Comparison of ENCODE assay signal across 13 mouse cellular contexts in the genomic region with DNA sequence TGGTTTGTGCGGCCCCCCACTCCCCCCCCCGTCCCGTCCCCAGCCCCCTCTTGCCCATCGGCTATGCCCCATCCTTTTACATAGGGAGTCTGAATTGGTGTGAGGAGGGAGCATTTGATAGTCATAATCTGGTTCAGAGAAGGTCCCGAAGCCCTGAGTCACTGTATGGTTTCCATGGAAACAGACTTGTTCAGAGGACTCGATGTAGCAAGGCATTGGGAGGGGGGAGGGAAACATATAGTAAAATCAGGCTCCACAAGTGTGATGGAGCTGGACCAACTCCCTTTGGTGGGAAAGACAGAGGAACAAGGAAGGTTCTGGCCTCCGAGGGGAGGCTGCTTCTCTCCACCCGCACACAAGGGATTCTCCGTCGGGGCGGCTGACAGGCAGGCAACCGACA. TPM values are rescaled to one million over a fixed set of nuclear protein-coding genes. Genes with fewer than 3 reads are reported as not detected.
DNase-seq lines count a peak whose midpoint lies in the region; ATAC-seq and TF ChIP-seq lines count a peak whose summit lies in the region.
"Had no signal": no experiment of that assay in that cellular context is flagged by ENCODE, and none has a peak within 500 bp of the region (broad histone marks: within the 10 kb centered on the region; RNA-seq: fewer than 3 reads in every experiment).

No protein-coding gene starts in this region.

- no peak for TF ChIP-seq CTCF in MEL (IDR thresholded peaks at IDR 0.05 in 2 of 3, conservative IDR thresholded peaks at IDR 0.05 in 1 of 3; ENCODE audit: control insufficient read depth in 1 of 3, insufficient read depth in 1 of 3, low read depth in 2 of 3, low read length in 3 of 3, poor library complexity in 1 of 3, severe bottlenecking in 1 of 3)

- H3K9ac ChIP-seq in MEL (ENCODE audit: control insufficient read depth, low read depth, low read length, poor library complexity, severe bottlenecking) = no peak overlapping the region
- no peak overlapping the region for H3K9ac ChIP-seq in forebrain, embryonic 12.5 days
- H3K9ac ChIP-seq: intestine, embryonic 15.5 days; liver, embryonic 14.5 days had no signal

- peak overlapping the region; percentile 98 for H3K4me2 ChIP-seq in forebrain, embryonic 12.5 days
- H3K4me2 ChIP-seq: intestine, embryonic 15.5 days had no signal

- H3K36me3 ChIP-seq in MEL (ENCODE audit: control insufficient read depth in 1 of 2, insufficient read depth in 2 of 2, low read length in 2 of 2) = no peaks in the 10 kb centered on the region
- no peaks in the 10 kb centered on the region for H3K36me3 ChIP-seq in forebrain, embryonic 12.5 days (replicated peaks)
- H3K36me3 ChIP-seq in midbrain, embryonic 10.5 days = no peaks in the 10 kb centered on the region
- H3K36me3 ChIP-seq: G1E; intestine, embryonic 15.5 days had no signal

- DNase-seq in 3134 (ENCODE audit: extremely low read depth, insufficient read length, low spot score) = peak; percentile 44
- DNase-seq in MEL (ENCODE audit: low read depth, low spot score) = peak; percentile 11
- no peak for DNase-seq in midbrain, embryonic 10.5 days (ENCODE audit: low spot score)
- no peak for DNase-seq in MN1 (ENCODE audit: low spot score)
- no peak for DNase-seq in urinary bladder, postnatal 10 days (ENCODE audit: low spot score)
- DNase-seq in lung, postnatal 36 days = no peak
- DNase-seq: adrenal gland, postnatal 10 days; thymus, adult 2 months had no signal

- no peak for TF ChIP-seq EP300 in MEL (IDR thresholded peaks at IDR 0.05; ENCODE audit: low read depth in 1 of 2, low read length in 2 of 2)

- no peak overlapping the region for H3K4me3 ChIP-seq in MEL (ENCODE audit: control insufficient read depth in 1 of 2, insufficient read depth in 1 of 2, low read depth in 2 of 2, low read length in 2 of 2)
- H3K4me3 ChIP-seq in forebrain, embryonic 12.5 days (replicated peaks) = no peak overlapping the region
- H3K4me3 ChIP-seq in midbrain, embryonic 10.5 days = peak overlapping the region; percentile 87
- H3K4me3 ChIP-seq: intestine, embryonic 15.5 days had no signal

- ATAC-seq in forebrain, embryonic 12.5 days (ENCODE audit: low FRiP score) = no peak
- ATAC-seq in cerebellum, adult (ENCODE audit: insufficient number of reproducible peaks, low FRiP score, low TSS enrichment) = no peak
- ATAC-seq: intestine, embryonic 15.5 days had no signal

- no peak for TF ChIP-seq POLR2A in MEL (IDR thresholded peaks at IDR 0.05; ENCODE audit: control insufficient read depth in 1 of 2, insufficient read depth in 1 of 2, low read depth in 1 of 2, low read length in 2 of 2, poor library complexity in 1 of 2)

- peaks cover 4 to 5% of the 10 kb centered on the region in 2 experiments; a peak in 2 of 4 replicates for H3K4me1 ChIP-seq in MEL (ENCODE audit: control insufficient read depth in 1 of 2, insufficient read depth in 2 of 2, low read length in 2 of 2)
- peaks cover 53% of the 10 kb centered on the region for H3K4me1 ChIP-seq in forebrain, embryonic 12.5 days
- H3K4me1 ChIP-seq in midbrain, embryonic 10.5 days = peaks cover 62% of the 10 kb centered on the region

- H3K27me3 ChIP-seq in MEL (ENCODE audit: control insufficient read depth in 1 of 2, insufficient read depth in 2 of 2, low read length in 2 of 2) = peaks cover 2 to 3% of the 10 kb centered on the region in 2 experiments; a peak in 2 of 4 replicates
- H3K27me3 ChIP-seq in forebrain, embryonic 12.5 days = peaks cover 20% of the 10 kb centered on the region
- H3K27me3 ChIP-seq in midbrain, embryonic 10.5 days (ENCODE audit: low read depth, poor library complexity, severe bottlenecking) = peaks cover 87% of the 10 kb centered on the region

- no peaks in the 10 kb centered on the region for H3K79me2 ChIP-seq in MEL (ENCODE audit: control insufficient read depth, insufficient read depth, low read length, poor library complexity)

- WGBS in forebrain, embryonic 12.5 days = 21% methylated on average over 12 of the region's 12 CpGs
- 25% methylated on average over 12 of the region's 12 CpGs for WGBS in midbrain, embryonic 10.5 days

- no peaks in the 10 kb centered on the region for H3K9me3 ChIP-seq in MEL (replicated peaks; ENCODE audit: insufficient read depth, low read length)
- no peaks in the 10 kb centered on the region for H3K9me3 ChIP-seq in forebrain, embryonic 12.5 days
- no peaks in the 10 kb centered on the region for H3K9me3 ChIP-seq in midbrain, embryonic 10.5 days (replicated peaks)
- H3K9me3 ChIP-seq: G1E; intestine, embryonic 15.5 days had no signal

- no peak for TF ChIP-seq RAD21 in MEL (IDR thresholded peaks at IDR 0.05; ENCODE audit: low read depth, low read length)

- no peak overlapping the region for H3K27ac ChIP-seq in MEL (ENCODE audit: control insufficient read depth, low read depth, low read length)
- H3K27ac ChIP-seq in forebrain, embryonic 12.5 days = no peak overlapping the region
- H3K27ac ChIP-seq in midbrain, embryonic 10.5 days (replicated peaks) = no peak overlapping the region
- H3K27ac ChIP-seq: intestine, embryonic 15.5 days; liver, embryonic 14.5 days had no signal

TF ChIP-seq in MEL, 35 proteins besides CTCF, POLR2A, EP300 and RAD21:
- no peak for TF ChIP-seq KAT2A (conservative IDR thresholded peaks at IDR 0.05; ENCODE audit: low read depth, low read length)
- no peak for TF ChIP-seq MYB (IDR thresholded peaks at IDR 0.05; ENCODE audit: low read depth, low read length)
- no peak for TF ChIP-seq ELF1 (IDR thresholded peaks at IDR 0.05; ENCODE audit: low read depth, low read length)
- no peak for TF ChIP-seq CHD1 (IDR thresholded peaks at IDR 0.05; ENCODE audit: low read depth, low read length)
- TF ChIP-seq ZKSCAN1 (IDR thresholded peaks at IDR 0.05; ENCODE audit: low read depth, low read length) = no peak
- TF ChIP-seq GATA1 (IDR thresholded peaks at IDR 0.05; ENCODE audit: low read depth, low read length) = no peak
- TF ChIP-seq RCOR1 (IDR thresholded peaks at IDR 0.05; ENCODE audit: low read depth, low read length) = no peak
- TF ChIP-seq ETS1 (IDR thresholded peaks at IDR 0.05; ENCODE audit: low read depth, low read length) = no peak
- no peak for TF ChIP-seq POLR2AphosphoS2 (IDR thresholded peaks at IDR 0.05; ENCODE audit: low read length)
- TF ChIP-seq JUND (IDR thresholded peaks at IDR 0.05; ENCODE audit: low read depth, low read length) = no peak
- TF ChIP-seq NELFE (IDR thresholded peaks at IDR 0.05; ENCODE audit: low read depth, low read length) = no peak
- TF ChIP-seq ZNF384 (IDR thresholded peaks at IDR 0.05; ENCODE audit: low read depth, low read length) = no peak
- no peak for TF ChIP-seq USF1 (IDR thresholded peaks at IDR 0.05; ENCODE audit: low read depth, low read length)
- TF ChIP-seq UBTF (IDR thresholded peaks at IDR 0.05; ENCODE audit: borderline replicate concordance, insufficient read depth, low read depth, low read length) = no peak
- no peak for TF ChIP-seq TAL1 (IDR thresholded peaks at IDR 0.05; ENCODE audit: low read length)
- TF ChIP-seq TBP (IDR thresholded peaks at IDR 0.05; ENCODE audit: low read depth, low read length) = no peak
- TF ChIP-seq E2F4 (IDR thresholded peaks at IDR 0.05; ENCODE audit: borderline replicate concordance, low read depth, low read length) = no peak
TF ChIP-seq in MEL: peak in this region for 0.

RNA-seq across cellular contexts. Expression of a gene that starts 2.6 kb away (rescaled TPM):
- 0.35 and 0.56 TPM in 2 replicates for total RNA-seq in MEL (2012; rRNA removed)
- under 1 TPM in 1 of 2 experiments, not detected in 1; 0.14 TPM for polyA plus RNA-seq in MEL (2012; ENCODE audit: insufficient read depth in 1 of 2, insufficient read length in 2 of 2, low read depth in 1 of 2, low replicate concordance in 2 of 2, missing spikeins in 1 of 2)
- polyA plus RNA-seq in forebrain, embryonic 12.5 days (2016; fragmentation: Nextera tagmentation; extraction: Ambion mirVana) = 11.8 and 12.1 TPM in 2 replicates
- polyA plus RNA-seq in midbrain, embryonic 10.5 days (2016; fragmentation: Nextera tagmentation; extraction: Ambion mirVana) = 5.1 and 5.7 TPM in 2 replicates

Comparison
In these comparisons a context has a peak if more than half of its experiments do, and no peak if none do; other contexts are left out.
1. DNase-seq: peak in 3134 (single experiment) and MEL (single experiment); none in midbrain, embryonic 10.5 days (single experiment), MN1 (single experiment), urinary bladder, postnatal 10 days (single experiment) and lung, postnatal 36 days (single experiment).